Mouse (Mus musculus): Measurements from ENCODE around the gene Max. TPM values are rescaled to one million over a fixed set of nuclear protein-coding genes. Genes with fewer than 3 reads are reported as not detected.

Gene Max
- total RNA-seq, 2 experiments from 2014 or later = 32.8 to 35.8 TPM

DNA sequence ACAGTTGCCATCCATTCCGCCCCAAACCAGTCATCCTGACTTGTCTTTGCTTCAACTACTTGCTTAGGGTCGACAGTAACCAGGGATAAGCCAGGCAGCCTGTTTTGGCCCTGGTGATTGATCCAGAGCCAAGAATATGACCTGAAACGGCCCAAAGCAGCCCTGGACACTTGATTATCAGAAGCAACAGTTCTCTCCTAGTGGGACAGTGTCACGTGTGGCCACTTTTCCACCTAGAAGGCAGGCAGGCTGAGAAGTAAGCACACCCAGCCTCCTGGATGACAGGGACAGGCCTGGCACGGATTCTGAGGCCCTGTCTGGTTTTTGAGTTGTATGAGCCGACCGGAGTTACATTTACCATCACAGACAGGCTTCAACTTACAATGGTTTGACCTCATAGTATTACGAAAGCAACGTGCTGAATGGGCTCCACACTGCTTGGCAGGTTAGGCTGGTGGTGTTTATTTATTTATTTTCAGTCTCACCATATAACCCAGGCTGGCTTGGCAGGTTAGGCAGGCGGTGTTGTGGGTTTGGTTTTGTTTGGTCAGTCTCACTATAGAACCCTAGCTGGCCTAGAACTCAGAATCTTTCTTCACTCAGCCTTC, 35.6 kb downstream of the Max start:
- DNase-seq = no peak
- intact Hi-C loops (cut with DNase I) = no loop called here

DNA sequence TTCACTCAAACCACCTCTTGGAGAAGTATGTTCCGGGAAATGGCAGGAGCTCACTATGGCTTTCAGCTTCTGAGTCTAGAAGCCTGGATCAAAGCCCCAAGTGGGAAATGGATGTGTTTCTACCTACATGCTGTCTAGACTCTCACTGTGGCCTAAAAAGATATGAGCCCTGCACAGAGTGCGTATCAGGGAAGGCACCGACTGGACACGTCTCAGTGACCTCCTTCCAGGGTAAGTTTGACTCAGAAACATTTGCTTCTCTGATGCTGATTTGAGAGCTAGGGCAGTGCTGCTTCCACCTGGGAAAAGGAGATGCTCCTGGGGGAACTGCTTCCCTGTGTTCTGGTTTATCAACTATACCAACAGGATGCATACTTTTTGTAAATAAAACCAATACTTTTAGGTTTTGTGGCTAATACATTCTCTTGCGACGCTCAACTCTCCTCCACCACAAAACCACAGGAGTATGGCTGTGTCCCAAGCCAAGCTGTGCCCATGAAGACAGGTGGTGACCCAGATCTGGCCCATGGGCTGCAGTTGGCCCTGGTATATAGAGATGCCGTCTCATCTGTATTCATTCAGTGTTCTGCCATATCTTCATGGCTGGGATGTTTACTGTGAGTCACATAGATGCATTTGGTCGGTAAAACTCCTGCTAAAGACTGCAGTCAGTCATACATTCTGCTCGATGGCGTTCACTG, 36.9 kb downstream of the Max start:
- DNase-seq = no peak
- intact Hi-C loops (cut with DNase I) = no loop called here

DNA sequence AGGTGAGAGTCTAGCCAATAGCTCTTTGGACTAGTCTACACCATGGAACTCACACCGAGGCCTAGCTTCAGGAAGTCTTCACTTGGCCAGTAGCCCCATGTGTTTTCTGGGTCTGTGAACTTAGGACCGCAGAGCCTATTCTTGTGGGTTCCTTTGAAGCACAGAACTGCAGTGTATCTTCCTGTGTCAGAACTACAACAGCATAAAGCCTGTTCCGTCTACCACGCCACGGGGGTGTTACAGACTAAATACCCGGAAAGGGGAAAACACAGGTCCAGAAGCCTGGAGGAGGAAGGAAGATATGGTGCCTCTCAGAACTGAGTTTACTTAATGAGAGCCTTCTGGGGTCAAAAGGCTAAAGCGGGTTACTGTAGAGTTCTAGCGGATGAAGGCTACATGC, 38.9 kb downstream of the Max start:
- DNase-seq = no peak
- intact Hi-C loops (cut with DNase I) = no loop called here

DNA sequence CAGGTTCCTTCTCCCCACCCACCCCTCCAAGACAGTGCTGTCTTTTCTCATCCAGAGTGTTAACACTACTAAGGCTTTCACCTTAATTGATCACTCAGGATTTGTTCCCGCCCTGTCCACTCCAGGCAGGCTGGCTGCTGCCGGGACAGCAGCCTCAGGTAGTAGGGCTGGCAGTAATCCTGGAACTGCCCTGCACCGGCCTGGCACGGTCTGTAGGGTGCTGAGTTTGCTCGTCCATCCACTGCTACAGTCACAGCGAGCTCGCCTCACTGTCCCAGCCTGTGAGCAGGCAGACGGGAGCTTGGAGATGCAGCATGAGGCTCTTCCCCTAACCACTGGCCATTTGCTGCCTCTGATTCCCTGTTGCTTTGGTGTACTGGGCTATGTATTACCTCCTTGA, 41.0 kb downstream of the Max start:
- no peak for DNase-seq
- intact Hi-C loops (cut with DNase I) = no loop called here

DNA sequence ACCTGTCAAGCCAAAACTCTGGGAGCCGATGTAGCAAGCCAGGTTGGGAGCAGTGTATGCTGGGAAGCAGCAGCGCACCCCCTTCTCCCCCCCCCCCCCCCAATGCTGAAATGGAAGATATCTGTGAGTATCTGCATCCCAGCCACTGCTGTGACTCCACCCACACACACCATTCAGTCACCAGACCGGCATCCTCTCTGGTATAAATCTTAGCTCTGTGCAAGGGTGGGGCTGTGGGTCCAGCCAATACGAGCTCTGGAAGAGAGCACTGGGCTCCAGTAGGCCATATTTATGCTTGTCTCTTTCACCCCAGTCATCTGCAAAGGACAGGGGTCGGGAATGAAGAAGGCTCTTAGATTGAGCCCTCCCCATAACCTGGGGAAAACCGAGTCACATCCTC, 41.6 kb downstream of the Max start:
- DNase-seq = no peak
- intact Hi-C loops (cut with DNase I) = no loop called here

DNA sequence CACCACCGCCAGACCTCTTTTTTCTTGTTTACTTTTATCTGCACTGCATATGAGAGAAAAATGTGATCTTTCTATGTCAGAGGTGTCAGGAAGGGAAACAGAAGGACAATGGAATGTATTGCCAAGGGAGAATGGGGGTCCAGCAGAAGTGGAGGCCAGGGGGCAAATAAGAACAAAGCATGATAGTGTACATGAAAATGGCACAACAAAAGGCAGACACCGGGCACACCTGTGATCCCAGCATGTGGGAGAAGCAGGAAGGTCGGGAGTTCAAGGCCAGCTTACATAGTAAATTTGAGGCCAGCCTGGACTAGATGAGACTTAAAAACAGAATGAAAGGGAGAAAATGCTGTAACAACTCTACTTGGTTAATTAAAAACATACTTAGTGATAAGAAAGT, 43.1 kb downstream of the Max start:
- no peak for DNase-seq
- intact Hi-C loops (cut with DNase I) = no loop called here

DNA sequence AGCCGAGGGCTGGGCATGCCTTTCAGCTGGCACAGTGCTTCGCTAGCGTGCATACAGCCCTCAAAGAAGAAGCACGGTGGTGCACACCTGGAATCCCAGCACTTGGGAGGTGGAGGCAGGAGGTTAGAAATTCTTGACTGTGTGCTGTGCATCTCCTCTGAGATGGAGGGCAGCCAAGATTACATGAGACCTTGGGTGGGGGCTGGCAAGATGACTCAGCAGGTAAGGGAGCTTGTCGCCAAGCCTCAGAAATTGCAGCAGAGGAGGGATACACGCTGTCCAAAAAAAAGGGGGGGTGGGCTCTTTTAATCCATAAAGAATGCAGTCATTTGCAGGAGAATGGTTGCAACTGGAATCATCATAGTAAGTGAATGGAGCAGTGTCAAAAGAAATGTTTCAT, 43.9 kb downstream of the Max start:
- no peak for DNase-seq
- intact Hi-C loops (cut with DNase I) = no loop called here

DNA sequence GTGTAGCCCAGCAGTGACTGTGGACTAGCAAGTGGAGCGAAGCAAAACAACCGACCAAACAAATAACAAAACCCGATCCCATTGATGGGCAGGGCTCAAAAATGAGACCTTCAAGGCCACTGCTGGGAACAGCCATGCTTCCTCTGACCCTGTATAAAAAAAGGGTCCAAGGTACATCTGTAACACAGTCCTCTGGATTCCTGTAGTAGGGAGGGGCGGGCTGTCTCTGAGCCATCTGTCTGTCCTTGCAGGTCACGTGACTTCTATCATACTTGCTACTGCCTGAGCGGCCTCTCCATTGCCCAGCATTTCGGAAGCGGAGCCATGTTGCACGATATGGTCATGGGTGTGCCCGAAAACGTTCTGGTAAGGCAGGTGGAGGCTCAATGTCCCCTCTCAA, 45.8 kb downstream of the Max start:
- no peak for DNase-seq
- intact Hi-C loops (cut with DNase I) = no loop called here

DNA sequence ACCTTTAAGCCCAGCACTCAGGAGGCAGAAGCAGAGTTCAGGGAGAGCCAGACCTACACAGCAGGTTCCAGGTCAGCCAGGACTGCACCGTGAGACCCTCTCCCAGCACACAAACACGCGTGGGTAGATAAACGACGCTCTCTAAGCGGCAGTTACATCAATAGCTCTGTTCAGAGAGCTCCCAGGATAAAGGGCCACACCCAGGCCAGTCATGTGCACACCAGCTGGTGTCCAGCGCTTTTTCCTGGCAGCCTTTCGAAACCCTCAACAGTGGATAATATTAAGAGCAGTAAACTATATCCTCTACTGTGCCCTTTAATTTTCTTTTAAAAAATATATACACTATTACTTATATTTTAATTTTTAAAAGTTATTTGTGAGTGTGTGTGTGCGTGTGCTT, 49.8 kb downstream of the Max start:
- intact Hi-C loops (cut with DNase I) = no loop called here
- DNase-seq = no peak

DNA sequence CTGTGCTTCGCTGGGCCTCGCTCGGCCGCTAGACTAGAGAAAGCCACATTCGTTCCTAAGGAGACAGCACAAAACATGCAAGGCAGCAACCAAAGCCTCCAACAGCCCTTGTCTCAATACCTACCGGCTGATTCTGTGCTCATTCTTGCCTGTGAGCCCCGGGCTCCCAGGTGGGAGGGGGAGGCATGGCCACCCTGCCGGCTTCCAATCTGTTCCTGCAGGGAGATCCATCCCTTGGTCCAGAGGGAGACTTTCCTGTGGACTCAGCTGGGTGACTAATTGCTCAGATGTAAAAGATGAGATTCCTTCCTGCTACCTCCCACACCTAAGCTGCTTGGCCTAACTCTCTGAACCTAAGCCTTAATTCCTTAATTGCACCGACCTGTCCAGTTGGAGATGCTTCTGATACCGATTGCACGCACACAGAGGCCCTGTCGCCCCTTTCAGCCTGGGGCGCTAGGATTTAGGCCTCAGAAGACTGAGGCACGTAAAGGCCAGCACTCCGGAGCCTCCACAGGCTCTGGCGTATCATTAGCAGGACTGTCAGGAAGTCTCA, 50.8 kb downstream of the Max start:
- intact Hi-C loops (cut with DNase I) = no loop called here
- no peak for DNase-seq

DNA sequence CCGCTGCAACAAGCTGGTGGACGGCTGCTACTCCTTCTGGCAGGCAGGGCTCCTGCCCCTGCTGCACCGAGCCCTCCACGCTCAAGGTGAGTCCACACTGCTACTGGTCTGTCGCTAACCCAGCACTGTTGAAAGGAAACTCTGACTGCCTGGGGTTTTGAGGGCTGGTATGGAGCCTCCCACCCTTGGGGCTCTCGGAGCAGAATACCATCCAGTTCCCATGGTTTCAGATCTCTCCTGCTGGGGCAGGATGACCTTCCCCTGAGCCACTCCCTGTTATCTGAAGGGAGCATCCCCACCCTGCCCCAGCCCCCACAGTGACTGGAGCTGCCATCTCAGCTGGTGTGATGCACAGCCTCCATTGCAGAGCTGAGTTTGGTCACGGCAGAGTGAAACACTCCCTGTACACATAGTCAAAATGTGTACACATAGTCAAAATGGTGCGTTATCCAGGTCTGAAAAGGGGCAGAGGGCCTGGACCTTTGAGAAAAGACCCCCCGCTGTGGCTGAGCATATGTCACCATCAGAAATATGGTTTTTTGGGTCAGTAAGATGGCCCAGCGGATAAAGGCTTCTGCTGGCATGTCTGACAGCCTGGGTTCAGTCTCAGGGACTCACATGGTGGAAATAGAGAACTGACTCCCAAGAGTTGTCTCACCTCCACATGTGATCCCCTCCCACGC, 51.6 kb downstream of the Max start:
- intact Hi-C loops (cut with DNase I) = no loop called here
- no peak for DNase-seq

DNA sequence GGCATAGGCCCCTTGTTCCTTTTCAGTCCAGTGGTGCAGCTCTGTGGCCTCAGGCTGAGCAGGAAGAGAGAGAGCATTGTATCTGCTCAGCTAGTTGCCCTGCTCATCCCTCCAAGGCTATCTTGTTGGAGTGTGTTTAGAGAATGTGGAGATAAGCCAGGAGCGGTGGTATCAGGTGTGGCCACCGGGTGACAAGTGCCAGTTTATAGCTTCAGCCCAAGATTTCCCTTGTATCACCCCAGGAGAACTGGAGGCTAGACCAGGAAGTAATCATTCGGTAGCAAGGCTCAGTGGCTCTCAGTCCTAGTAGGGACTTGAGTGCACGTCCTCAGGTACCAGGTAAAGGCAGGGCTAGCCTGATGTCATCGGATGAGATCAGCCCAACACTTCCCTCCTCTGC, 52.8 kb downstream of the Max start:
- intact Hi-C loops (cut with DNase I) = no loop called here
- no peak for DNase-seq

DNA sequence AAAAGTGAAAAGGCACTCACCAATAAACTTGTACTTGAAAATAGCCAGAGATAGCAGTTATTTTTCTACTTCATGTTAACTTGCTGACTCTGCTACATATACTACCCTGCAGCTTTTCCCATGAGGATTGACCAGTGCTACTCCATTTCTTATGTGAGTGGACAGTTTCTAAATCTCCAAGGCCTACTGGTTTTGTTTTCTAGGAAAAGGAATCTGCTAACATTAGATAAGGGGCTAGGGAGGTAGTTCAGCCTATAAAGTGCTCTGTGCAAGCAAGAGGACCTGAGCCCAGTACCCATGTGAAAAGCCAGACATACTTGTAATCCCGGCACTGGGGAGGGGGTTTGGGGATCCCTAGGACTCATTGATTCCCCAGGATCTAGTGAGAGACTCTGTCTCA, 55.7 kb downstream of the Max start:
- no peak for DNase-seq
- intact Hi-C loops (cut with DNase I) = no loop called here

DNA sequence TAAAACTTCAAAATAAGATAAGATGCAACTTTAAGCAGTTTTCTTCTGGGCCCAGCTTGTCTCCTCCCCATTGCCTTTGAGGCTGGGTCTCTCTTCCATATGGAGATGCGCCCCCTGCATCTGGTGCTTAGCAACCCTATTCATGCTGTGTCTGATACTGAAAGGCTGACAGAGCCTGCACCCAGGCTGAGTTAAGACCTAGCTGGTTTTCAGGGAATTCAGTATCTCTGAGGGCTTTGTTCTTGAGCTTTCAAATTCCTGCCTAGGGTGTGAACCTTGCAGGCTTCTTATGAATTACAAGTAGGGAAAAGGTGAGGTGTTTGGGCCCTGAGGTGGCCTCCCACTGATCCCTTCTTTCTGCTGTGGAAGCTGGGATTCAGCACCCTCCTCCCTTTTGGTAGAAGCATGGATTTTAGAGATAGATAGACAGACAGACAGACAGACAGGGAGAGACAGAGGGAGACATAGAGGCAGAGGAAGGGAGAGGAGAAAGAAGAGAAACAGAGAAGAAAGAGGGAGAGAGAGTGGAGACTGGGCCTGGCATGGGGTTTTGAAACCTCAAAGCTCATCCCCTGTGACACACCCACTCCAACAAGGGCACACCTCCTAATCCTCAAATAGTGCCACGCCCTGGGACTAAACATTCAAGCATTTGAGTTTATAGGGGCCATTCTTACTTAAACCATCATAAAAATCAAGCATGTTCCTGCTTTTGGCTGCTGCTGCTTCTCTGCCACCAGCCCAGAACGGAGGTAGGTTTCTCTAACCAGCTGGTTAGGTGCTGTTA, 60.3 kb downstream of the Max start:
- intact Hi-C loops (cut with DNase I) = loop anchor here (5.0 kb wide), 1 partner anchor 51 kb away; no protein-coding TSS in a partner anchor
- DNase-seq = no peak

DNA sequence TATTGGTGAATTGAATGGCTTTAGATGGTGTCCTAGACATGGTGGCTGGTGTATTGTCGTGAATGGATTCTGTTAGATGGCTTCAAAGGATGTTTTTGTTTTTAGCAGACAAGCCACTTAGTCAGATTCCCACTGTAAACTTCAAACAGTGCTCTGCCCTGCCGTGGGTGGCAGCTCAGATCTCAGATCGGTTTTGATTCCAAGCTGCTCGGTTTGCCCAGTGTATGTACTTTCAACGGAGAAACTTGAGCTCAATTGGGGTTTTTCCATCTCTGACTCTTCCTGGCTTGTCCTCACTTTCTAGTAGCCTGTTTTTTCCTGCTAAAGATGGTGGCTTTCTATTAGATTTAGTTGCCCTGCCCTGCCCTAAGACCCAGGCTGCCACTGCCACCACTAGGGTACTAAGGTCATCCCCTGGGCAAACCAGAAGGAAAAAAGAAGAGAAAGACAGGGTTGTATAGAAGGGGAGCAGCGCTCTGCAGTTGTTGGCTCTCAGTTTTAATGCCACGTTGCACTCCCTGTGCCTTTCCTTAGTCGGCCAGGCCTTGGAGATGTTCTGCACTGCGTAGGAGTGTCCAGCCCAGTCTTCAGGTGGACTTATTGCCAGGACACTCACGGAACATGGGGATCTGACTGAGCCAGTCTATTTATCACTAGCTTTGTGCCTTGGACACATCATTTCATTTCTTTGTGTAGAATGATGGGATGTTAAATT, 62.6 kb downstream of the Max start:
- intact Hi-C loops (cut with DNase I) = no loop called here
- DNase-seq = no peak

DNA sequence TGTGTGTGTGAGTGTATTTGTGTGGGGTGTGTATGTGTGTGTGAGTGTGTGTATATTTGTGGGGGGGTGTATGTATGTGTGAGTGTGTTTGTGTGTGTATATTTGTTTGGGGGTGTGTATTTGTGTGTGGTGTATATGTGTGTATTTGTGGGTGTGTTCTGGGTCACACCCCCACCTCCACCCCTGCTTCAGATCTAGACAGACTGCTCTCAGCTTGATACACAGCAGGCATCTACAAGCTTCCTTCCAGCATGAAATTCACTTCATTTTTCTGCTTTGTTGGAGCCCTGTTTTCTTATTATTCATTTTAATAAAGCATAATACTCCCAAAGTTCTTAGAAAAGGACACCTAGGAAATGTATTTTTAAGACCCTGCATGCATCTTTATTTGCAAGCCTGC, 63.9 kb downstream of the Max start:
- intact Hi-C loops (cut with DNase I) = no loop called here
- DNase-seq = no peak

DNA sequence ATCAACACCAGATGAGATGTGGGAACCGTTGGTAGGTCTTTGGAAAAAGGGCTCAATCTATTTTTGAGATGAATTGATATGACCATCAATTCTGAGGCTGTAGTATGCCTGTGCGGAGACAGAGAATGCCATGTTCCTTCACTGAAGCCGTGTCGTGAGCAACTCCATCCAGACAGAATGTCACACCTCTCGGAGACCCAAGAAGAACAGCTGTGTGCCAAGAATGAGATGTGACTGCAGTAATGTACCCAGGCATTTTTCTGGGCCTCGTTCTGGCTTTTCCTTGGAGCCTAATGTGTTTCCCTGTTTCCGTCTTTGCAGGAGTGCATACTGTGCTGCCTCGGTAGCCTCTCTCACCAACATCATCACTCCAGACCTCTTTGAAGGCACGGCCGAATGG, 65.0 kb downstream of the Max start:
- no peak for DNase-seq
- intact Hi-C loops (cut with DNase I) = no loop called here

DNA sequence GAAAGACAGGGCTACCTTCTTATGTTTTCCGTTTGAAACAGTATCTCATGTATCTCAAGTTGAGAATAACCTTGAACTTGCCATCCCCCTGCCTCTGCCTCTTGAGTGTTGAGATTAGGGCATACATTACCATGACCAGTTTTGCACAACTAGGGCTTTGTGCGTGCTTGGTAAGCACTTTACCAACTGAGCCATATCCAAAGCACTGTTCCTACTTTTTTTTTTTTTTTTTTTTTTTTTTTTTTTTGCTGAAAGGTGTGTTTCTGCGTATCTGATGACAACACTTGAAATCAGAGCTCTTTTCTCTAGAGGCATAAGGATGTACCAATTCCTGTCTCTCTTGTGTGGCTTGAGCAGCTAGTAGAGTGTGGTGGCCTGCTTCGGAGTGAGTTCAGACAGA, 65.4 kb downstream of the Max start:
- intact Hi-C loops (cut with DNase I) = no loop called here

DNA sequence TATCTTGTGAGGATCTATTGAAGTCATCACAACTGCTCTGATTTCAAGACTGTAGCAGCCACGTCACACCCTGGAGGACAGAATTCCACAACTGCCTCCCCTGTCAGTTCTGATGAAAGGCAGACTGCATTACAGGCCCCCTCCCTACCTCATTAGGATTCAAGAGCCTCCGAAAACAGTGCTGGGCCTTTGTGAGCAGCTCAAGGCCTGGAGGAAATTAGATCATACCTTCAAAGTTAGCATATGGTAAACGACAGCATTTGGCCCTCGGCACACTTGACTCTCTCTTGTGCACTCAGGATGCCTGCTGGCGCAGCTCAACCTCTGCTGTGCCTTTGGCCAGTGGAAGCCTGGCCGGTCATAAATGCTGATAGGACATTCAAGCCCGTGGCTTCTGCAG, 66.2 kb downstream of the Max start:
- intact Hi-C loops (cut with DNase I) = no loop called here
- DNase-seq = no peak

More for the DNA sequence above, 65.4 kb downstream of the Max start:
- no peak for DNase-seq

DNA sequence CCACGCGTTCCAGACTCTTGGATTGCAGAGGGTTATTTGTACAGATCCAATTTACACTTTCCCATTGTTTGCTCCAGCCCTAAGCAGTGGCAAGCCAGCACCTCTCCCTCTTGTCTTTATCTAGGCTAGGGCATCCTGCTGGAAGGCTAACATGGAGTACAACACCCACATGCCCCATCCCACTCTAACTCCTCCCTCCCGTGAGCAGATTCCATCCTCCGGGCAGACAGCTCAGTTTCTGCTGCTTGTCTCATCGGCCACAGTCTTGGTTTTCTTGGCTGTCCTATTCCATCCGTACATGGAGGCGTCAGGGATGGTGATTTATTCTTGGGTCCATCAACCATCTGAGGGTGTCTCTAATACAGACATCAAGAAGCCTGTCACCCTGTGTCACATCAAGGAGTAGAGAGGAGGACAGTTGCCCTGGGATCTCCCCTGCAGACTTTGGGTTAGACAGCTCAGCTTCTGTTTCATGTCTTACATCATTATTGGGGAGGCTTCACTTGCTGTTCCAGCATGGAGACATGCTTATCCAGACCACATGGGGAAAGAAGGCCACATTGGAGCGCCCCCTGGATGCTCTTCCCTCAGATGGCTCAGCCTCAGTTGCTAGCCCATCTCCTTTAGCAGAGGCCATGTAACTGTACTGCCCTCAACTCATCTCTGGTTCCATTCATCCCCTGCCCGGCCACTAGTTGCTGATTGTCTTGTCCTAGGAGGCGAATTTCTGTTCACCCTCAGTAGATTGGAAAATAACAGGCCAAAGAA, 67.0 kb downstream of the Max start:
- intact Hi-C loops (cut with DNase I) = no loop called here
- DNase-seq = no peak
